Mouse (Mus musculus) hindbrain, embryonic 11.5 days (tissue): ENCODE measurements around the gene Rbfox1. TPM values are rescaled to one million over a fixed set of nuclear protein-coding genes. Genes with fewer than 3 reads are reported as not detected.
A peak's percentile ranks its signal among the peaks of the same experiment; 100 is the strongest.

Experiments
- ATAC-seq: fragments of 200-750 bp; cut with Nextera tagmentation; 2 replicates; pipeline ENCODE4 v1.8.0; 2017; ENCODE audit warnings: mild to moderate bottlenecking, moderate TSS enrichment, moderate library complexity; ENCODE audit not compliant: low FRiP score
- DNase-seq: peaks from one replicate; pipeline ENCODE4 v3.0.0-alpha.2; 2015; ENCODE audit warnings: low spot score
- H3K27ac ChIP-seq: fragments of 300-500 bp; sonication (generic); 2 replicates; pipeline ENCODE4 v1.5.1; 2014; ENCODE audit warnings: mild to moderate bottlenecking, low read depth, low read length
- H3K27me3 ChIP-seq: fragments of 300-500 bp; sonication (generic); 2 replicates; pipeline ENCODE4 v1.6.1; 2014; ENCODE audit warnings: mild to moderate bottlenecking, low read length, moderate library complexity, mixed read lengths; ENCODE audit not compliant: control insufficient read depth, insufficient read depth
- H3K36me3 ChIP-seq: fragments of 300-500 bp; sonication (generic); 2 replicates; pipeline ENCODE4 v1.6.1; 2014; ENCODE audit warnings: mild to moderate bottlenecking, low read length, moderate library complexity, mixed read lengths; ENCODE audit not compliant: control insufficient read depth, insufficient read depth
- H3K4me1 ChIP-seq: fragments of 300-500 bp; sonication (generic); replicated peaks from 2 replicates; pipeline ENCODE4 v1.6.1; 2014; ENCODE audit warnings: low read length, mixed read lengths; ENCODE audit not compliant: control insufficient read depth, insufficient read depth
- H3K4me2 ChIP-seq: fragments of 300-500 bp; sonication (generic); replicated peaks from 2 replicates; pipeline ENCODE4 v1.6.1; 2014; ENCODE audit warnings: mild to moderate bottlenecking, low read depth, low read length
- H3K4me3 ChIP-seq: fragments of 300-500 bp; sonication (generic); 2 replicates; pipeline ENCODE4 v1.5.1; 2014; ENCODE audit warnings: low read depth, low read length
- H3K9ac ChIP-seq: fragments of 300-500 bp; sonication (generic); 2 replicates; pipeline ENCODE4 v1.6.1; 2014; ENCODE audit warnings: low read depth, low read length
- H3K9me3 ChIP-seq: fragments of 300-500 bp; sonication (generic); 2 replicates; pipeline ENCODE4 v1.6.1; 2016; ENCODE audit warnings: low read length; ENCODE audit not compliant: control insufficient read depth
- WGBS: fragments of 180-500 bp; shearing (Covaris S2); extraction: QIAGEN DNeasy Blood & Tissue Kit; methylation state at CpG from one replicate; pipeline ENCODE4 v1.1.7; 2014; 5-methylcytosine and 5-hydroxymethylcytosine counted together
- polyA plus RNA-seq: library from polyadenylated mRNA; unstranded; fragments of >200 nt; fragmentation: Nextera tagmentation; extraction: Ambion mirVana; gene quantifications from 2 replicates; pipeline ENCODE4 v1.2.1, GENCODE M21; 2014

Rbfox1 gene
- polyA plus RNA-seq, 1 experiment from 2014 or later: 20.3 TPM

DNA sequence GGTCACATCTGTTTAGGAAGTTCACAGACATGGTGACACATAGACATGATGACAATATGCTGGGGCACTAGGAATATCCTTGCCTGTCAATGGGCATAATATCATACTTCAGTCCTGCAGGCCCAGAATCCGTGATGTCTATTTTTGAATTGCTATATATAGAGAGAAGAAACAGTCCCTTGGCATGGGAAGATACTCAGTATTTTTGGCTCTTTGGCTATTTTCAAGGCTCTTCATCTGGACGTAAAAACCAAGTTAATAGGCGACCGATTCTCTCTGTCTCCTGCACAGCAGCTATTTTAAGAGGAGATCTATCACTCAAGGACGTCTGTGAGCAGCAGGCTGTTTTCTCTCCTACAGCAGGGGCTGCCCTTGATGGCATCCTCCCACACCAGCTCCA, 415.0 kb downstream of the Rbfox1 start:
- Histone ChIP-seq H3K4me1 (no peaks in the 10 kb centered on the region), H3K36me3 (no peaks in the 10 kb centered on the region), H3K27ac (no peak overlapping the region), H3K4me3 (no peak overlapping the region), H3K27me3 (no peaks in the 10 kb centered on the region), H3K4me2 (no peak overlapping the region), H3K9ac (no peak overlapping the region), H3K9me3 (no peaks in the 10 kb centered on the region)
- DNase-seq (no peak), ATAC-seq (no peak)
- 85% methylated on average over 5 of the region's 5 CpGs for WGBS

DNA sequence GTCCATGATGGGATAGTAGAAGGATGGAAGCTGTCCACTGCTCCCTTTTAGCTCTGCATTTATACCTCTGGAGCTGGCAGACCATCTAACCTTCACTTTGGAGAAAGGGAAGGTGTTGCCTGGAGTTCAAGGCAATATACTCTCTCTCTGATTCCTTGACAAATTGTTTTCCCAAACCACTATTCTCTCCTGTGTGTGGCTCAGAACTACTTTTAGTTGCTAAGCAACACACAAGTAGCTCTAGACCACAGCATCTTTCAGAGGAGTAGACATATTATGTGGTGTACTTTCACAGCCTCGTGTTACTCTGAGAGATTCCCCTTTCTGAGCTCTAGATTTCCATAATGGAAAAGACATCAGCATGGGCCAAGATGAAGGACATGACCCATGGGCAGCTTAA, 417.9 kb downstream of the Rbfox1 start:
- Histone ChIP-seq H3K9me3 (no peaks in the 10 kb centered on the region), H3K4me1 (no peaks in the 10 kb centered on the region), H3K27ac (no peak overlapping the region), H3K4me2 (no peak overlapping the region), H3K9ac (no peak overlapping the region), H3K4me3 (no peak overlapping the region), H3K27me3 (no peaks in the 10 kb centered on the region), H3K36me3 (no peaks in the 10 kb centered on the region)
- ATAC-seq (no peak), DNase-seq (no peak)
- 59% methylated on average over 1 of the region's 1 CpGs for WGBS

DNA sequence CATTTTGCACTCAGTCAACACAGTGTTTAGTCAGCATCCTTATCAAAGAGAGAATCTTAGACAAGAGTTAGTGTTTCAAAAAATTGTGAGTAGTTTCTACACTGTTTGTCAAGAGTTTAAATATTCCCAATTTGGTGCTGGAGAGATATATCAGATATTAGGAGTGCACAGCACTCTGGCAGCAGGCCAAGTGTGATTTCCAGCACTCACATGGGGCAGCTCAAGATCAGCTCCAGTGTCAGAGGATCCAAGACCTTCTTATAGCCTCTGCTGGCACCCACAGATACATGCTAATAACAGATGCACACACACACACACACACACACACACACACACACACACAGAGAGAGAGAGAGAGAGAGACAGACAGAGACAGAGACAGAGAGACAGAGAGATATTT, 424.8 kb downstream of the Rbfox1 start:
- no peak for ATAC-seq
- H3K27me3 ChIP-seq: no peaks in the 10 kb centered on the region
- no peaks in the 10 kb centered on the region for H3K36me3 ChIP-seq
- no peaks in the 10 kb centered on the region for H3K9me3 ChIP-seq
- H3K4me2 ChIP-seq: no peak overlapping the region
- no peak overlapping the region for H3K9ac ChIP-seq
- no peak overlapping the region for H3K27ac ChIP-seq
- no peak for DNase-seq
- H3K4me3 ChIP-seq: no peak overlapping the region
- H3K4me1 ChIP-seq: no peaks in the 10 kb centered on the region

DNA sequence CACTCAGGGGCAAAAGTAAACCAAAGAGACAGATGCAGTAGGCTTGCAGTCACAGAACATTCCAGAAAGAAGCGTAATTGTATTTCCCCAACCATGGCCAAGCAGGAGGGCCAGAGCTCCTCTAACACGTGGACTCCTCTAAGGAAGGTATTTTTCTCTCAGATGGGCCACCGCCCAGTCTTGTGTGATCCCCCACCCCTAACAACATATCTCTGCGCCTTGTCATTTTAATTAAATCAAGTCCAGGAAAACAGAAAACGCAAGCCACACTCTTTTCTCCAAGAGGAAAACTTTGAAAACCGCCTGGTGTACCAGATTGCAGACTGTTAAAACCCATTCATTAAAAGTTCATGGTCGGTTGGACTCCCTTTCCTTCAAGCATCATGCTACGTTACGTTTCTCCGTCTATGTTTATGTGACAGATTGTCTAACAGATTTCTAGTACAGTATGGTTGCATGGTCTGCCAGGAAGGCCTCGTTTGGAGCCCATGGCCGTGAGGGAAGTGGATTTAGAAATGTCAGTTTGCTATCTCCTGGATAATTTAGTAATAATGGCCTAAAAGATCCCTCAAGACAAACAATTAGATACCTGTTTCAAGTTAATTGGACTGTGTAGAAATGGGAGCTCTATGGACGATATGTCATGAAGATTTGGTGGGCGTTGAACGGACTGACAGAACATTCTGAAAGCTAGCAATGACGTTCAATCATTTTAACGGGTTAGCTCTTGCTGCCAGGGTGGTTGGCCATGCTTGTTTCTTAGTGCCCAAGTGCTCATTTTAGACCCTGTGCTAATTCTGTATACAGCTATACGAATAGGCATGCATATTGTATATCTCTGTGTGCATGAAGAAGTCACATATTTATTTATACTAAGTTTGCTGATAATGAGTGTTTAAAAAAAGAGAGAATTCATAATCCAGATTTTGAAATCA, 425.9 kb downstream of the Rbfox1 start:
- Histone ChIP-seq H3K27me3 (no peaks in the 10 kb centered on the region), H3K4me3 (no peak overlapping the region), H3K36me3 (no peaks in the 10 kb centered on the region), H3K27ac (no peak overlapping the region), H3K9me3 (no peaks in the 10 kb centered on the region), H3K9ac (no peak overlapping the region), H3K4me2 (no peak overlapping the region), H3K4me1 (no peaks in the 10 kb centered on the region)
- ATAC-seq (no peak), DNase-seq (no peak)
- WGBS: 91% methylated on average over 18 of the region's 18 CpGs

DNA sequence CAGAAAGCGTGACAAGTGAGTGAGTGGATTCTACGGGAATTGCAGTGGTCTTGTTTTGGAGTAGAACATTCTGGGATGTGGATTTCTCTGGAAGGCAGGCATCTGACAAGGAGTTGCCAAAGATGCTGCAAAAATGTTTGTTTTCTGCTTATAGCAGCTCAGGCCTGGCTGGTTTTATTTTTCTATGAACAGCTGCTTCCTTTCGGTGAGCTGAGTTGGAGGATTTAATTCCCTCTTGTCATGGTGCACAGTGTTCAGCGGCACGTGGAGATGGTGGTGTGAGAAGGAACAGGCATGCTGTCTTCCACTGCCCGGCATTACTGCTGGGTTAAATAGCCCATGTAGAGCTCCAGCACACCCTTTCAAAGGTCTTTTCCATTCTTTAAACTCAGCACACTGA, 428.5 kb downstream of the Rbfox1 start:
- H3K27me3 ChIP-seq: no peaks in the 10 kb centered on the region
- WGBS: 88% methylated on average over 6 of the region's 6 CpGs
- no peak overlapping the region for H3K9ac ChIP-seq
- no peak overlapping the region for H3K27ac ChIP-seq
- no peak for ATAC-seq
- no peak overlapping the region for H3K4me2 ChIP-seq
- H3K9me3 ChIP-seq: no peaks in the 10 kb centered on the region
- H3K4me1 ChIP-seq: no peaks in the 10 kb centered on the region
- DNase-seq: no peak
- H3K36me3 ChIP-seq: no peaks in the 10 kb centered on the region
- H3K4me3 ChIP-seq: no peak overlapping the region

DNA sequence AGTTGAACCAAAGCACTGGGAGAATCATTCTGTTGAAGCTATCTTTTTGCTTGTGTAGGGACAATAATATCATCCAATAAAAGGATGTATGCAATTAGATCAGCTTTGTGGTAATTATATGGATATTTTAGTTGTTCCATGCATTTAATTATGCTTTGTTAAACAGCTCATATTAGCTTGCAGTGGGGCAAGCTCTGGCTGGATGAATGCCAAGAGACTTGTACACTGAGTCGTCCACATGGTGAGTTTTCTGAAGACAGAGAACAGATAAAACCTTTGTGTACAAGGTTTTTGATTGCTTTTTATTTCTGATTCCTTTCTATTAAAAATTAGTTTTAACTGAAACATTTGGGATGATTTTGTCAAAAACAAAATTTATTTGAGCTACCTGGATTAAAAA, 439.7 kb downstream of the Rbfox1 start:
- ATAC-seq (no peak), DNase-seq (no peak)
- no peak overlapping the region for H3K27ac ChIP-seq
- H3K9ac ChIP-seq: no peak overlapping the region
- H3K4me1 ChIP-seq: no peaks in the 10 kb centered on the region
- WGBS: 71% methylated on average over 1 of the region's 1 CpGs
- no peak overlapping the region for H3K4me3 ChIP-seq
- H3K27me3 ChIP-seq: no peaks in the 10 kb centered on the region
- H3K9me3 ChIP-seq: no peaks in the 10 kb centered on the region
- H3K4me2 ChIP-seq: no peak overlapping the region
- H3K36me3 ChIP-seq: no peaks in the 10 kb centered on the region

DNA sequence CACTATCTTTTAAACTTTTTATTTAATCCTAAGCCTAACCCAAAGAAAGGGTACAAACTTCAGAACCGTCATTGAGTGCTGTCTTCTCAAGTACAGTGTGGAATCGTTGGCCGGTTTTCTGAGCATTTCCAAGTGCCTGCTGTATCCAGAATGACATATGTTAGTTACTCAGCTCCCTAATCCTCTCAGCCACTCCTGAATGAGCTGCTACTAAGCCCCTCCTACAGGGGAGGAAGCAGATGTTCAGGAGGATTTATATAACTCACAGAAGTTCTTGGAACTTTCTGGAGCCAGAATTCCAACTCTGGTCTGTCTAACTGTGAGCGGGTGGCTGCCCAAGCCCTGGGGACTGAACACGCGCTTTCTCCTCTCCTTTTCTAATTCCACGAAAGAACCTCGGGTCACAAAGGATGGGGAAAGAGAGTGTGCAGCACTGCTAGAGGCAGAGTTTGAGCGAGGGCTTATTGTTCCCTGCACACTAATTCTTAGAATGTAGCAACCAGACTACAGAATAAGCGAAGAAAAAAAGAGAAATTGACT, 446.3 kb downstream of the Rbfox1 start:
- no peak overlapping the region for H3K9ac ChIP-seq
- 66% methylated on average over 10 of the region's 10 CpGs for WGBS
- H3K4me1 ChIP-seq: no peaks in the 10 kb centered on the region
- no peak overlapping the region for H3K4me2 ChIP-seq
- H3K4me3 ChIP-seq: no peak overlapping the region
- H3K9me3 ChIP-seq: no peaks in the 10 kb centered on the region
- ATAC-seq (no peak), DNase-seq (no peak)
- no peak overlapping the region for H3K27ac ChIP-seq
- no peaks in the 10 kb centered on the region for H3K27me3 ChIP-seq
- no peaks in the 10 kb centered on the region for H3K36me3 ChIP-seq

DNA sequence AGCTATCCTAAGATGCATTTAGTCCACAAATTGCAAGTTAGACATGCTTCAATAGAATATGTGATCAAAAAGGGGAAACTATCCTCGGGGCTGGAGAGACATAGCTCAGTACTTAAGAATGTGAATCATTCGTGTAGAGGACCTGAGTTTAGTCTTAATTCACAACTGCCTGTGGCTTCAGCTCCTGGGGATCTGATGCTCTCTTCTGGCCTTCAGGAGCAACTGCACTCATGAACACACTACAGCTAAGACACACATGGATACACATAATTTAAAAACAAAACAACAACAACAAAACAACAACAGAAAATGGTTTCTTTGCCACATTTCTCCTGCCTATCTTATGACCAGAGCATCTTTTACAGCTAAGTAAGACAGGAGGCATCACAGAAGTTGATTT, 448.1 kb downstream of the Rbfox1 start:
- Histone ChIP-seq H3K9me3 (no peaks in the 10 kb centered on the region), H3K4me1 (no peaks in the 10 kb centered on the region), H3K4me3 (no peak overlapping the region), H3K36me3 (no peaks in the 10 kb centered on the region), H3K9ac (no peak overlapping the region), H3K27ac (no peak overlapping the region), H3K27me3 (no peaks in the 10 kb centered on the region), H3K4me2 (no peak overlapping the region)
- ATAC-seq (no peak), DNase-seq (no peak)
- 83% methylated on average over 2 of the region's 2 CpGs for WGBS

DNA sequence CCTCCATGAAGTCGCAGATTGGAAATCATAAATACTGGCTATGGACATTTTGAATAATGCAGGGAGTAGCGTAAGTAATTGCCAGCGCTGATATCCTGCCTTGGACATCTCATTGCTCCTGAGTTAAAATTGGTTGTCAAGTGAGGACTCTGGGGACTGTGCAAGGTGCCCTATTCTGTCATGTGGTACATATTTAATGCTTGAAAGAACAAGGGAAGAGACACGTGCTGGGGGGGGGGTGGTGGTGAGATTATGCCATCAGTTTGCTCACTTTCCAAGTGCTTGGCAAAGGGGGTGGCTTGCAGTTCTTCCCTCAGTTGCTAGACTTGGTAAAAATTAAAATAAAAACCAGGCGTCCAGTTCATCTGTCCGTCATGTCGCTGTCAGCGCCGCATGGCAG, 462.9 kb downstream of the Rbfox1 start:
- ATAC-seq (peak; percentile 38), DNase-seq (no peak)
- Histone ChIP-seq H3K27me3 (peaks cover 10% of the 10 kb centered on the region), H3K36me3 (no peaks in the 10 kb centered on the region), H3K9ac (no peak overlapping the region; the same call in 1 of the 2 replicates), H3K27ac (no peak overlapping the region; the same call in 1 of the 2 replicates), H3K9me3 (no peaks in the 10 kb centered on the region), H3K4me3 (no peak overlapping the region), H3K4me2 (peak overlapping the region; percentile 71; the same call in 1 of the 2 replicates), H3K4me1 (peaks cover 3% of the 10 kb centered on the region; the same call in 1 of the 2 replicates)
- WGBS: 28% methylated on average over 9 of the region's 9 CpGs
